Mouse (Mus musculus) C2C12 (cell line): Measurements from ENCODE around the gene C1s1.
"Not testable (repeated sequence)": the region's sequence is repeated elsewhere in the genome, so short reads cannot be mapped to it uniquely, and the experiment has no call there.

Source experiments
- CEBPB ChIP-seq: IDR thresholded peaks from one replicate; pipeline ENCODE4 v1.6.1; 2011; ENCODE audit warnings: low read depth, mild to moderate bottlenecking, control low read depth, moderate library complexity
- CTCF ChIP-seq: IDR thresholded peaks from one replicate; pipeline ENCODE4 v1.5.1; 2011; ENCODE audit not compliant: control insufficient read depth, insufficient read depth, insufficient read length
- MYOG ChIP-seq: IDR thresholded peaks from one replicate; pipeline ENCODE4 v1.6.1; 2011; ENCODE audit not compliant: control insufficient read depth, insufficient read length; ENCODE audit errors: extremely low read depth
- USF1 ChIP-seq: IDR thresholded peaks from one replicate; pipeline ENCODE4 v1.6.1; 2011; ENCODE audit warnings: low read depth, mild to moderate bottlenecking, control low read depth, moderate library complexity

GRCm38 (mm10) chr6:124561611-124562010, 19.5 kb upstream of the C1s1 start:
- TF ChIP-seq CEBPB, MYOG, CTCF, USF1: not testable (repeated sequence)
